Mouse (Mus musculus): ENCODE measurements around the gene Pcgf5. TPM values are rescaled to one million over a fixed set of nuclear protein-coding genes. Genes with fewer than 3 reads are reported as not detected.

Gene Pcgf5
- polyA plus RNA-seq (2012; rRNA removed): 11.5 and 12.3 TPM in 2 replicates

DNA sequence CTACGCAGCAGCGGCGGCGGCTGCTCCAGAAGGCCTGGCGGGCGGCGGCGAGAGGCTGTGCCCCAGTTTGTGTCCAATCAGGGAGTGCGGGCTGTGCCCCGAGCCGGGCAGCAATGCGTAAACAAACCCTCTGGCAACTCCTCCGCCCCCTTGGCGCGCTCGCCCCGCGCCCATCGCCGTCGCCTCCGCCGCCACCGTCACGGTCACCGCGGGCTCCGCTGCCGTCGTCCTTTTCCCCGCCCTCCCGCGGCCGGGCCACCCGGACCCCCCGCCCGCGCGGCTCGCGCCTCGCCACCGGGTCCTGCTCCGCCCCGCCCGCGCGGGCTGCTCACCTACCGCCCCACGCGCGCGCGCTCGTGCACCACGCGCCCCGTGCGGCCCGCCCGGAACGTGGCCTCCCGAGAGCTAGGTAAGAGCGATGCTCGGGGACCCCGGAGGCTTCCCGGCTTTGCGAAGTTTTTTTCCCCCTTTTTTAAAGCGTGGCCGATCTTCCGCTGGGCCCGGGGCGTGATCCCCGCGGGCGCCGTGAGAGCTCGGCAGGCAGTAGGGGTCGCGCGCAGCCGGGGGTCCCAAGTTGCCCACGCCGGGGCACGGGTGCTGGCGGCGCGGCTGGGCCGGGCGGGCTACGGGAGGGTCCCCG lies at the start of gene Pcgf5:
Gene Pcgf5, plus strand, starts transcription at position 149 of the 640 bp plus-strand sequence.
- Histone ChIP-seq H3K27me3 (ENCODE audit: control insufficient read depth, insufficient read depth, low read length) (no peaks in the 10 kb centered on the region), H3K4me3 (replicated peaks; ENCODE audit: insufficient read depth, low read depth, low read length) (peak within 1 kb of the TSS; percentile 84), H3K4me1 (ENCODE audit: control insufficient read depth, insufficient read depth, low read length) (peaks cover 4% of the 10 kb centered on the region), H3K27ac (ENCODE audit: insufficient read depth, low read length) (peak within 1 kb of the TSS; percentile 37; the same call in 1 of the 2 replicates)
- 1% methylated on average over 92 of the region's 92 CpGs for WGBS
- peak; percentile 84 to 88 for DNase-seq
- no peak for TF ChIP-seq CTCF (IDR thresholded peaks at IDR 0.05; ENCODE audit: borderline replicate concordance, insufficient read depth, low read depth, low read length)
- 0 out of 2 replicates have a peak, but pooled peaks have one; percentile 9 for TF ChIP-seq POLR2A (IDR thresholded peaks at IDR 0.05; ENCODE audit: borderline replicate concordance, insufficient read depth, low read length)

DNA sequence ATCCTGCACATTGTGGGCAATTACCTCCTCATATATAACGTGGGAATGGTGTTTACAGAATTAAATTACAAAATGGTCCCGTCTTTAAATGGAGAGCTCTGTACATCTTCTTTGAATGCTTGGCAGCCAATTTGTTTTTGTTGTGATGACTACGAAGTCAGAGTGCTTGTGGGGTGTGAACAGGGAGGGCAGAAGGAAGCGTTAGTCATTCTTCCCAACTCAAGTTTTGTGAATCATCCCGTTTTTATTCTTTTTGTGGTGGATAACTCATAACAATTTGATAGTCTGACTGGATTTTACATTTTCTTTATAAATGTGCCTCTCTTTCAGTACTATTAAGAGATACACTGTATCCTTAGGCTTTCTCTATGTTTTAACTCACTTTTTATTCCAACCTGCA lies 42.6 kb upstream of the Pcgf5 start:
- no peak overlapping the region for H3K4me3 ChIP-seq (replicated peaks; ENCODE audit: insufficient read depth, low read depth, low read length)
- WGBS: 76% methylated on average over 5 of the region's 5 CpGs
- H3K4me1 ChIP-seq (ENCODE audit: control insufficient read depth, insufficient read depth, low read length): no peaks in the 10 kb centered on the region
- DNase-seq: no peak
- H3K27ac ChIP-seq (ENCODE audit: insufficient read depth, low read length): no peak overlapping the region
- TF ChIP-seq CTCF (IDR thresholded peaks at IDR 0.05; ENCODE audit: borderline replicate concordance, insufficient read depth, low read depth, low read length) (no peak), POLR2A (IDR thresholded peaks at IDR 0.05; ENCODE audit: borderline replicate concordance, insufficient read depth, low read length) (no peak)
- H3K27me3 ChIP-seq (ENCODE audit: control insufficient read depth, insufficient read depth, low read length): no peaks in the 10 kb centered on the region

DNA sequence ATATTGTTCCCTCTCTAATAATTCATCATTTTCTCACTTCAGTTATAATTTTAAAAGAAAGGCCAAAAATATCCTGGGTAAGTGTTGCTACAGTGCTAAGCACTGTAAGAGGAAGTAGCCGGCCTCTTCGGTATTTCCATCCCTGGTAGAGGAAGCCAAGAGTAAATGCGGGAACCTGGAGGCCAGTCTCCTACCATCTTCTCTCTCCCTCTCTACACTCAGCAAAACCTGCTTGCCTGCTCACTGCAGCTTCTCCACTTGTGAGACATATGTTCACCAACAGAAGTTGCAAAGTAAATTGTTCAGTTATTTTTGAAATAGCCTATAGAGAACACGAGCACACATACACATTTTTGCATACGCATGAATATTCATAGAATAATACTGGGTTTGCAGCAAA lies 34.1 kb upstream of the Pcgf5 start:
- Histone ChIP-seq H3K4me1 (ENCODE audit: control insufficient read depth, insufficient read depth, low read length) (no peaks in the 10 kb centered on the region), H3K27me3 (ENCODE audit: control insufficient read depth, insufficient read depth, low read length) (no peaks in the 10 kb centered on the region), H3K4me3 (replicated peaks; ENCODE audit: insufficient read depth, low read depth, low read length) (no peak overlapping the region), H3K27ac (ENCODE audit: insufficient read depth, low read length) (no peak overlapping the region)
- WGBS: 88% methylated on average over 5 of the region's 5 CpGs
- TF ChIP-seq CTCF (IDR thresholded peaks at IDR 0.05; ENCODE audit: borderline replicate concordance, insufficient read depth, low read depth, low read length): no peak
- TF ChIP-seq POLR2A (IDR thresholded peaks at IDR 0.05; ENCODE audit: borderline replicate concordance, insufficient read depth, low read length): no peak
- DNase-seq: no peak

DNA sequence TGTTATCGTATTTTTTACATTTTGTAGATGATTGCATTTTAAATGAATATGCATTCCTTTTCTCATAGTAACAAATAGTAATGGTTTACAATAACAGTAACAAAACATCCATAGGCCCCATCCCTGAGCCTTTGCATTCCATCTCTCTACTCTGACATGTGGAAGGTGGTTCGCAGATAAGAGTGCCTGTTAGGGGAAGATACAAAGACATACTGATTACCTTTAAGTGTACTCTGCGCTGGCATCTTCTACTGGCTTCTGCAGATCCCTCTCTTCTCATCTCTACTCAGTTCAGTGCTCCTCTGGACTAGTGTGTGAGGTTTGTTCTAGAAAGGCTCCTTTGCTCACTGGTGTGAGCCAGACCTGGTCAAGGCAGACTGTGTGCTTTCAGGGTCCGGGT lies 28.4 kb upstream of the Pcgf5 start:
- Histone ChIP-seq H3K27ac (ENCODE audit: insufficient read depth, low read length) (no peak overlapping the region), H3K4me1 (ENCODE audit: control insufficient read depth, insufficient read depth, low read length) (no peaks in the 10 kb centered on the region), H3K4me3 (replicated peaks; ENCODE audit: insufficient read depth, low read depth, low read length) (no peak overlapping the region), H3K27me3 (ENCODE audit: control insufficient read depth, insufficient read depth, low read length) (no peaks in the 10 kb centered on the region)
- no peak for DNase-seq
- 90% methylated on average over 4 of the region's 4 CpGs for WGBS
- TF ChIP-seq CTCF (IDR thresholded peaks at IDR 0.05; ENCODE audit: borderline replicate concordance, insufficient read depth, low read depth, low read length) (no peak), POLR2A (IDR thresholded peaks at IDR 0.05; ENCODE audit: borderline replicate concordance, insufficient read depth, low read length) (no peak)

DNA sequence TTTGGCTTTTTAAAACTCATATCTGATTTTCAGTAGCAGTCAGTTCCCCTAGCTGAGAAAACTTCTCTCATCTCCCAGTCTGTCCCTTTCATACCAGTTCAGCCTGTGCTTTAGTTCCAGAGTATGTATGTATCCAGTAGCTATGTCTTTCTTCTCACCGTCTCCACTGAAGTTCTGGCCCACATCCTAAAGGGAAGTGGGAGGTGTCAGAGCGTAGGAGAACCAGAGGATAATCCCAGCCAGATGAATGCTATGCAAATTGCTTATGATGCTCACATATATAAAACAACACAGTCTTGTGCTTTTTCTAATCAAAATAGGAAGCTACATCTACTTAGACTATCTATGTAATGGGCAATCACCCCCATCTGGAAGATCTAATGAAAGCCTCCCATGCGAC lies 27.0 kb upstream of the Pcgf5 start:
- no peak overlapping the region for H3K4me3 ChIP-seq (replicated peaks; ENCODE audit: insufficient read depth, low read depth, low read length)
- H3K27me3 ChIP-seq (ENCODE audit: control insufficient read depth, insufficient read depth, low read length): no peaks in the 10 kb centered on the region
- H3K4me1 ChIP-seq (ENCODE audit: control insufficient read depth, insufficient read depth, low read length): no peaks in the 10 kb centered on the region
- no peak for DNase-seq
- WGBS: 93% methylated on average over 3 of the region's 3 CpGs
- H3K27ac ChIP-seq (ENCODE audit: insufficient read depth, low read length): no peak overlapping the region
- TF ChIP-seq CTCF (IDR thresholded peaks at IDR 0.05; ENCODE audit: borderline replicate concordance, insufficient read depth, low read depth, low read length): no peak
- no peak for TF ChIP-seq POLR2A (IDR thresholded peaks at IDR 0.05; ENCODE audit: borderline replicate concordance, insufficient read depth, low read length)

DNA sequence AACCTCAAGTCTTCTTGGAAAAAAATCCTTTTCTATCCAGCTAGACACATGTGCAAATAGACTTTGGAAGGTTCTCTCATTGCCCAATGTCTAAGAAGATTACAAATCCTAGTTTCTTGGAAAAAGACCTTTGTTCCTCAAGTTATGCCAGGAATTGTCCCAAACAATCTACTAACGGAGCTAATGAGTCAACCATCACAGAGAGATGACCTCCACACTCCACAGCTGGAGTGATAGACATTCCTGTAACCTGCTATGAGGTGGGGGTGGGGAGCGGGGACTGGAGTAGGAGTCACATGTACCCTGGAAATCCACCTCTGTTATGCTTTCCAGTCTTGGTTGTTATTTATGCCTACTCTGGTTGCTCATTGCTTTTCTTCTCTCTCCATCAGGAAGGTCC lies 24.8 kb upstream of the Pcgf5 start:
- H3K27me3 ChIP-seq (ENCODE audit: control insufficient read depth, insufficient read depth, low read length): no peaks in the 10 kb centered on the region
- no peak for DNase-seq
- no peak overlapping the region for H3K27ac ChIP-seq (ENCODE audit: insufficient read depth, low read length)
- H3K4me3 ChIP-seq (replicated peaks; ENCODE audit: insufficient read depth, low read depth, low read length): no peak overlapping the region
- H3K4me1 ChIP-seq (ENCODE audit: control insufficient read depth, insufficient read depth, low read length): no peaks in the 10 kb centered on the region
- WGBS: 73% methylated on average over 2 of the region's 2 CpGs
- TF ChIP-seq POLR2A (IDR thresholded peaks at IDR 0.05; ENCODE audit: borderline replicate concordance, insufficient read depth, low read length): no peak
- TF ChIP-seq CTCF (IDR thresholded peaks at IDR 0.05; ENCODE audit: borderline replicate concordance, insufficient read depth, low read depth, low read length): no peak

DNA sequence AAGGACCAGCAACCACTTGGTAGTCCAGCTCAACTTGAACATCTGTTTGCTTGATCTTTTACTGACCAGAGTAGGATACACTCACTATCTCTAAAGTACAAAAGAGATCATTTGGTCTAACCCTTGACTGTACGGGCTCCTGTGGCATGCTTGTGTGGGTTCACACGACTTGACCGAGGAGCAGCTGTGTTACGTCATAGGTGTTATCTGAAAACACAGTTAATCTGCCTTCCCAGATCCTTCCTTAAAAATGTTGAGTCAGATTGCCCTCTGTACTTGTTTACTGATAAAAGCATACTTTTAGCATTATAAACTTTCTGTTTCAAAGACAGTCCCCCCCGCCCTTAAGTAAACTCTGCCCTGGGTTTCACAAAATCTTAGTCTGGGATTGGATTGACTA lies 19.4 kb upstream of the Pcgf5 start:
- TF ChIP-seq CTCF (IDR thresholded peaks at IDR 0.05; ENCODE audit: borderline replicate concordance, insufficient read depth, low read depth, low read length) (no peak), POLR2A (IDR thresholded peaks at IDR 0.05; ENCODE audit: borderline replicate concordance, insufficient read depth, low read length) (no peak)
- WGBS: 92% methylated on average over 5 of the region's 5 CpGs
- no peak for DNase-seq

DNA sequence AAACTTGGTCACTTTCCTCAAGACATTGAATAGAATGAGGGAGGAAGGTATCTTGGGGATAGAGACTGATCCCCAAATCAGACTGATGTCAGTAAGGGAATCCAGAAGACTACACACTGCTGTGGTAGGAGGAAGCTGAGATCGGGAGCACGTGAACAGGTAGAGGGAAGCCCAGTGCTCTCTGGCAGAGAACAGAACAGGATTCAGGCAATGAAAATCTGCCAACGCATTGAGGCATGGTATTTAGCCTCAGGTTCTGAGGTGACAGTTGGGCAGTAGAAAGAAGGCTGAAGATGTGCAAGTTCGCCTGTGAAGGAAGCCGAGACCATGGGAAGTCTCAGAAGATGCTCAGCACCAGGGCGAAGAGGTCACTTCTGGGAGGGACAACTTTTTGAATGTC lies 733 bp upstream of the Pcgf5 start:
- no peak for TF ChIP-seq POLR2A (IDR thresholded peaks at IDR 0.05; ENCODE audit: borderline replicate concordance, insufficient read depth, low read length)
- no peak for TF ChIP-seq CTCF (IDR thresholded peaks at IDR 0.05; ENCODE audit: borderline replicate concordance, insufficient read depth, low read depth, low read length)
- DNase-seq: peak; percentile 42 to 47
- Histone ChIP-seq H3K4me3 (replicated peaks; ENCODE audit: insufficient read depth, low read depth, low read length) (peak overlapping the region; percentile 84), H3K27ac (ENCODE audit: insufficient read depth, low read length) (no peak overlapping the region), H3K27me3 (ENCODE audit: control insufficient read depth, insufficient read depth, low read length) (no peaks in the 10 kb centered on the region), H3K4me1 (ENCODE audit: control insufficient read depth, insufficient read depth, low read length) (peaks cover 4% of the 10 kb centered on the region)
- 8% methylated on average over 6 of the region's 6 CpGs for WGBS

More for the DNA sequence above, 19.4 kb upstream of the Pcgf5 start:
- no peak overlapping the region for H3K4me3 ChIP-seq (replicated peaks; ENCODE audit: insufficient read depth, low read depth, low read length)
- H3K4me1 ChIP-seq (ENCODE audit: control insufficient read depth, insufficient read depth, low read length): no peaks in the 10 kb centered on the region
- H3K27me3 ChIP-seq (ENCODE audit: control insufficient read depth, insufficient read depth, low read length): no peaks in the 10 kb centered on the region
- no peak overlapping the region for H3K27ac ChIP-seq (ENCODE audit: insufficient read depth, low read length)

Data from cerebellum, adult 2 months (tissue).